Mouse (Mus musculus) urinary bladder, adult 18-20 months (tissue): ENCODE data around the gene Fxyd6.

Experiments
- DNase-seq, 2 experiments: peaks; one replicate each; pipeline ENCODE4 v3.0.0; 2022; ENCODE audit warnings: low spot score in 2 of 2, mixed read lengths in 2 of 2

The Fxyd6 gene

DNA sequence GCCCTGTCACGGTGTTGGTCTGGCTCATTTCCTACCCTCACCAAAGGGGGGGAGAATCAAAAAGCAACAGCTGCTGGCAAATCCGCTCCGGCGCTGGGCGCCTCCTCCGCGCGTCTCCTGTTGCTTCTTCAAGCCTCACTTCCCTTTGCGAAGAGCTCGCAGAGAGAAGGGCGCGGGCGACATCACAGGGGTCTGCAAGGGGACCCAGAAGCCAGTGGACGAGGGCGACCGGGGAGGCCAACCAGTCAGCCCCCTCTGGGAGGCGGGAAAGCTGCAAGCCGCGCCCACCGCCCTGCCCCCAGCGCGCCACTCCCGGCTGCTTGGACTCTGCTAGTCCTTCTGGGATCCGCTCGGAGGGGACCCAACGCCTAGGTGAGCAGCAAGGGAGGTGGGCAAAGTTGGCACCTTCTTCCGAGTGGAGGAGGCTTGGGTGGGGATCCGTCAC lies at the start of gene Fxyd6:
Fxyd6 (plus strand) TSS at position 69 of the 445 bp plus-strand sequence.
- peak; percentile 33 to 54 for DNase-seq

DNA sequence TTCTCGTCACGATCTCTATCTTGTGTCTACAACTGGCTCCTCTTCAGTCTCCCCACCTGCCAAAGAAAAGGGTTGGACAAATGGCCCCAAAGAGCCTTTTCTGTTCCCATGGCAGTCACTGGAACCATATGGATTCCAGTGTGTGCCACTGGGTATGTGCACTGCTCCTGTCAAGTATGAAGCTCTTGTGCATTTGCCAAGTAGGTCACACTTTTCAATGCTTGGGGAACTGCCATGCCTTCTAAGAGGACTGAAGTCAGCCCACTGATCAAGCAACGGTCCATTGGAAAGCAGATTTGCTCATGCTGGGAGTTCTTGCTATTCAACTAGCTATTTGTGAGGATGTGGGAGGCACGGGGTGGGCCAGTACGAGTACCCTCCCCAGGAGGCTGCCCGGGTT lies 48.5 kb upstream of the Fxyd6 start:
- DNase-seq = no peak

GRCm38 (mm10) chr9:45321946-45322430 lies 48.0 kb upstream of the Fxyd6 start:
- DNase-seq = no peak

GRCm38 (mm10) chr9:45326390-45326789 lies 43.6 kb upstream of the Fxyd6 start:
- DNase-seq = peak in 1 of 2 experiments; percentile 61

GRCm38 (mm10) chr9:45328263-45328662 lies 41.7 kb upstream of the Fxyd6 start:
- DNase-seq = no peak

GRCm38 (mm10) chr9:45329577-45329976 lies 40.4 kb upstream of the Fxyd6 start:
- no peak for DNase-seq

- DNase-seq = peak in 1 of 2 experiments; percentile 54
Measured at GRCm38 (mm10) chr9:45337406-45337805, 32.6 kb upstream of the Fxyd6 start.

- DNase-seq = no peak
Measured at GRCm38 (mm10) chr9:45343066-45343465, 26.9 kb upstream of the Fxyd6 start.

DNA sequence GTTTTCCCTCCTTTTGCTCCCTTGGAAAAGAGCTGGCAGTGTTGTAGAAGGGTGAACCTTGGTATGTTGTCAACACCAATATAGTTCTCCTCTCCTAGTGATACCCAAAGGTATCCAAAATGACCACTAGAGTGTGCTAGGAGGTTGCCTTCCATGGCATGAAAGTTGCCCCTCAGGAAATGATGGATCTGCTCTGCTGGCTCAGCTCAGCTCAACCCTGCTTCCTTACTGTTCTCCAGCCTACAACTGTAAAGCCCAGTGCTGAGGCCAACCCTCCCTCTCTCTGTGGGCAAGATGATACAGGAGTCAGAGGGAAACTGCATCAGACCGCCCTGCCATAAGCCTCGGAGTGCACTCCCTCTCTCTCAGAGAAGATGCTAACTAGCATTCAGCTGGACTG lies 24.5 kb upstream of the Fxyd6 start:
- DNase-seq = no peak

GRCm38 (mm10) chr9:45346276-45346675 lies 23.7 kb upstream of the Fxyd6 start:
- no peak for DNase-seq

- DNase-seq = no peak
Measured at GRCm38 (mm10) chr9:45348560-45348959, 21.4 kb upstream of the Fxyd6 start.

DNA sequence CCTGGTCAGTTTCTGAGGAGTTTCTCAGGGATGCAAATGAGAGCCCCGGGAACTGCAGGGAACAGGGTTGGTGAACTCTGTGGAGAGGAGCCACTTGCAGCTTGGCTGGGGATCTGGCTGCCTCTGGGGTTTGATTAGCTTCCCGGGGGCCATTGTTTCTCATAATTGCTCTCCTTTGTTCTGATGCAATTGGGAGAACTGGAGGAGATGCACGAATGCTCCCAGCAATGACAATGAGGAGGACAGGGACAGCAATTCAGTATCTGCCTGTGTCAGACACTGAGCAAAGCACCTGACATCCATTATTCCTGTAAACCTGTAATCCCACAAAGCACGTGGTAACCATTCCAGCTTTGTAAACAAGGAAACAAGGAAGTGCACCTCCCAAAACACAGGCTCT lies 20.8 kb upstream of the Fxyd6 start:
- no peak for DNase-seq

- no peak for DNase-seq
Measured at GRCm38 (mm10) chr9:45349851-45350250, 20.1 kb upstream of the Fxyd6 start.

DNA sequence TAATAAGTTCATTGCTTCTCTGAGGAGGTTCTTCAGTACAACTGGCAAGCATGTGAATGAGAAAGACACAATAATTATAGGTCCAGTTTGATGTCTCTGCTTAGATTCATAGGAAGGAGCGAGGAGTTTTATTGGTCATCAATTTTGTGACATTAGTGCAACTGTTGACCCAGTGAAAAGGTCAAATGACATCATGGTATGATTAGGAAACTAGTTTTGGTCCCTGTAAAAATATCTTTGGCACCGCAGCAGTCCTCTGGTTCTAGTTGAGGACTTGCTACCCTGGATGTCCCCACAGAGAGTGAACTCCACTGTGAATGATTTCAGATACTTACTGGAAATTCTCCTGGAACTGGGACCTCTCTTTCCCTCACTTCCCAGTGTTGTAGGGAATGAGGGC lies 14.8 kb upstream of the Fxyd6 start:
- no peak for DNase-seq

GRCm38 (mm10) chr9:45358356-45358755 lies 11.6 kb upstream of the Fxyd6 start:
- DNase-seq = no peak

GRCm38 (mm10) chr9:45362051-45362461 lies 7.9 kb upstream of the Fxyd6 start:
- DNase-seq = no peak

- no peak for DNase-seq
Measured at GRCm38 (mm10) chr9:45363639-45364214, 6.3 kb upstream of the Fxyd6 start.

GRCm38 (mm10) chr9:45367716-45368115 lies 2.3 kb upstream of the Fxyd6 start:
- DNase-seq = no peak

DNA sequence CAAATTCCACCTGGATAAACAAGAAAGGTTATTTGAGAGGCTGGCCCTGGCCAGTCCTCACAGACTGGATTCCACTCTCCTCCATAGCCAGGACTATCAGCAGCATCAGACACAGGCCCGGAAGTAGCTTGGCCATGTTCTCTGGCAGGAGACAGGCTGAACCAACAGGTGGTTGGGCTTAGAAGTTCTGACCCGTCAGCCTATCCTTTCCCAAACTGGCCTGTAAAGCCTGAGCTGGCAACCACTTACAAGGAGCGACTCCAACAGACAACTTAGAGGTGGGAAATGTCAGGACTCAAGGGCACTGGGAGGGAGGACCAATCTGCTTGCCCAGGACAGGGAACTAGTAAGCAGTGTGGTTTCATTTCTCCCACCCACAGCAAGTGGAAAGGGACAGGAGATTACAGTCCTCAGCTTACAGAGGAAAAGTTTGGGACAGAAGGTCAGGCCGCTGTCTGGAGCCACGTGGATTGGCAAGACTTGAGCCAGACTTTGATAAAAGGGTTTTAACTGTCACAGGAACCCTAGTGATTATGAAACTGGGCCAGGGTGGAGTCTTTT lies 1.6 kb upstream of the Fxyd6 start:
- no peak for DNase-seq

GRCm38 (mm10) chr9:45370616-45371336 lies 791 bp downstream of the Fxyd6 start:
- DNase-seq = no peak

DNA sequence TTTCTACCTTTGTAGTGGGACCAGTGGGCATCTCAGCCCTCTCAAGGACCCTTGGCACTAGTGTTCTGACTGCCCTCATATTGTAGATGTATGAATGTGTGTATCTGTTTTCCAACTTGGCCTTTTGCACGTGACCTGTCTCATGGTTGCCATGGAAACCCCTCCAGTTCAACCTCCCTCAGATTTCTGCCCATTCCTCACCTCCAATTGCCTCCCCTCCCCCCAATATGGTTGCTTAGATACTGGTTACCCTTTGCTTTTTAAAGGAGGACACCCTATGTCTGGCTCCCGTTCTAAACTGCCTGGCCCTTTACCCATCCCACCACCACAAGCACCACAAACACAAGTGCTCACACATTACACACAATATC lies 1.3 kb downstream of the Fxyd6 start:
- DNase-seq = no peak

DNA sequence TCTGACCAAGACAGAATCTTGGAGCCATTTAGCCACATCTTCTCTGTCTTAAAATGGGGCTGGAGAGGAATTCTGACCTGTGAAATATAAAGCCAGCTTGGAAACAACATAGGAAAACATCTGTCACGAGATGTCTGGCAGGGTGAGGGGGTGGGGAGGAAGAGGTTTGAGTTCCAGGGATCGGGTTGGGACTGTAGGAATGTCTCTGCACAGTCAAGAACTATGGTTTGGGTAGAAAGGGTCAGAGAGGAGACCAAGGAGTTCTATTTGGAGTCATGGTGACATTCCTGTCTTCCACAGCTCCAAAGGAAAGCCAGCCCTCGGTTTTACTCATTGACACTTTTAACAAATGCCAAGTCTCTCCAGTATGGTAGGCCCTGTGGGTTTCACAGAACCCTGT lies 3.9 kb downstream of the Fxyd6 start:
- no peak for DNase-seq

DNA sequence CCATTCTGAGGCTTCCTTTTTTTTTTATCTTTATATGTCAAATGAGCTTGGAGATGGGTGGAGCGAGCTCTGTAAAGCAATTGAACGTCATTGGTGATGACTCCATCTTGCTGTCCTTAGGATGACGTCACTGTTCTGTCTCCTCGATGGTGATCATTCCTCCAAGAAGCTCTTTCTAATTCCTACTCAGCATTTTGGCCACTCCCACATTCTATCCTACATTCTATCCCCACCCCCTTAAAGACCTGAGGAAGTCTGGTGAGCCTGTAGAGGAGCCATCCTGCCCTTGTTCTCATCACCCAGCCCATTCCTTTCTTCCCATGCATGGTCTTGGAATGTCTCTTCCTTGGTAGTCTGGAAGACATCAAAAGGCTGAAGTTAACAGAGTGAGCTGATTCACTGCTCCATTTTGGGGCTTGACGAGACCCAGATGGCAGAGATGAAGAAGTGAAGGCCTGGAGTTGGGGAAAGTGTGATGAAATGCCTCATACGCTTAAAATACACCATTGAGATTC lies 5.1 kb downstream of the Fxyd6 start:
- no peak for DNase-seq
